Mouse (Mus musculus) MEL (cell line): Measurements from ENCODE around the gene Psmb10. TPM values are rescaled to one million over a fixed set of nuclear protein-coding genes. Genes with fewer than 3 reads are reported as not detected.

ENCODE experiments used
- DNase-seq: peaks from one replicate; pipeline ENCODE4 v3.0.0; 2011; ENCODE audit warnings: low read depth, low spot score
- H3K27ac ChIP-seq: 2 replicates; pipeline ENCODE4 v1.5.1; 2012; ENCODE audit warnings: low read depth, mild to moderate bottlenecking, control low read depth, low read length, moderate library complexity; ENCODE audit not compliant: control insufficient read depth
- H3K27me3 ChIP-seq, 2 experiments: fragments of 150-350 bp in 1 of 2; sonication (generic) in 1 of 2; 2 replicates each; pipeline ENCODE4 v1.6.1; 2012; ENCODE audit warnings: low read length in 2 of 2, mild to moderate bottlenecking in 2 of 2, improper control_type of control experiment in 1 of 2, moderate library complexity in 1 of 2; ENCODE audit not compliant: insufficient read depth in 2 of 2, control insufficient read depth in 1 of 2
- H3K36me3 ChIP-seq, 2 experiments: 2 replicates each; pipeline ENCODE4 v1.6.1; 2012 to 2014; ENCODE audit warnings: low read length in 2 of 2, improper control_type of control experiment in 1 of 2, inconsistent platforms in 1 of 2, mild to moderate bottlenecking in 1 of 2; ENCODE audit not compliant: insufficient read depth in 2 of 2, control insufficient read depth in 1 of 2
- H3K4me1 ChIP-seq, 2 experiments: fragments of 150-350 bp in 1 of 2; sonication (generic) in 1 of 2; 2 replicates each; pipeline ENCODE4 v1.6.1; 2012; ENCODE audit warnings: low read length in 2 of 2, improper control_type of control experiment in 1 of 2, mild to moderate bottlenecking in 1 of 2; ENCODE audit not compliant: insufficient read depth in 2 of 2, control insufficient read depth in 1 of 2
- H3K4me3 ChIP-seq, 2 experiments: fragments of 150-350 bp in 1 of 2; sonication (generic) in 1 of 2; 2 replicates each; pipeline ENCODE4 v1.5.1; 2012; ENCODE audit warnings: low read depth in 2 of 2, low read length in 2 of 2, mild to moderate bottlenecking in 2 of 2, moderate library complexity in 2 of 2, control low read depth in 1 of 2, improper control_type of control experiment in 1 of 2; ENCODE audit not compliant: control insufficient read depth in 1 of 2, insufficient read depth in 1 of 2
- H3K79me2 ChIP-seq: 2 replicates; pipeline ENCODE4 v1.6.1; 2012; ENCODE audit warnings: mild to moderate bottlenecking, low read length, moderate library complexity; ENCODE audit not compliant: control insufficient read depth, poor library complexity, insufficient read depth
- H3K9ac ChIP-seq: 2 replicates; pipeline ENCODE4 v1.6.1; 2012; ENCODE audit warnings: low read depth, mild to moderate bottlenecking, control low read depth, low read length, moderate library complexity; ENCODE audit not compliant: control insufficient read depth, poor library complexity, severe bottlenecking
- H3K9me3 ChIP-seq: fragments of 150-350 bp; sonication (generic); replicated peaks from 2 replicates; pipeline ENCODE4 v1.6.1; 2012; ENCODE audit warnings: mild to moderate bottlenecking, low read length, improper control_type of control experiment, moderate library complexity; ENCODE audit not compliant: insufficient read depth
- CHD1 ChIP-seq: IDR thresholded peaks from 2 replicates; pipeline ENCODE4 v1.6.1; 2012; ENCODE audit warnings: low read depth, mild to moderate bottlenecking, inconsistent platforms, low read length, improper control_type of control experiment
- CTCF ChIP-seq, 3 experiments: IDR thresholded peaks in 2 of 3; conservative IDR thresholded peaks in 1 of 3; 2 replicates each; pipeline ENCODE4 v1.5.1; 2011 to 2012; ENCODE audit warnings: low read length in 3 of 3, low read depth in 2 of 3, mild to moderate bottlenecking in 2 of 3, improper control_type of control experiment in 1 of 3, inconsistent platforms in 1 of 3, mixed read lengths in 1 of 3, moderate library complexity in 1 of 3; ENCODE audit not compliant: control insufficient read depth in 1 of 3, insufficient read depth in 1 of 3, poor library complexity in 1 of 3, severe bottlenecking in 1 of 3
- ELF1 ChIP-seq: IDR thresholded peaks from 2 replicates; pipeline ENCODE4 v1.6.1; 2014; ENCODE audit warnings: low read depth, mild to moderate bottlenecking, inconsistent platforms, low read length, improper control_type of control experiment, moderate library complexity
- EP300 ChIP-seq, 2 experiments: IDR thresholded peaks; 2 replicates each; pipeline ENCODE4 v1.6.1; 2011; ENCODE audit warnings: improper control_type of control experiment in 2 of 2, low read length in 2 of 2, low read depth in 1 of 2, mild to moderate bottlenecking in 1 of 2
- GABPA ChIP-seq: IDR thresholded peaks from 2 replicates; pipeline ENCODE4 v1.6.1; 2012; ENCODE audit warnings: low read depth, mild to moderate bottlenecking, inconsistent platforms, low read length, improper control_type of control experiment, moderate library complexity
- GATA1 ChIP-seq: IDR thresholded peaks from 2 replicates; pipeline ENCODE4 v1.6.1; 2011; ENCODE audit warnings: low read depth, low read length, improper control_type of control experiment
- HCFC1 ChIP-seq: IDR thresholded peaks from 2 replicates; pipeline ENCODE4 v1.6.1; 2012; ENCODE audit warnings: low read depth, mild to moderate bottlenecking, inconsistent platforms, low read length, improper control_type of control experiment, moderate library complexity
- JUND ChIP-seq: IDR thresholded peaks from 2 replicates; pipeline ENCODE4 v1.6.1; 2011; ENCODE audit warnings: low read depth, mild to moderate bottlenecking, improper control_type of control experiment, low read length
- KAT2A ChIP-seq: conservative IDR thresholded peaks from 2 replicates; pipeline ENCODE4 v1.6.1; 2012; ENCODE audit warnings: low read depth, low read length, improper control_type of control experiment, inconsistent platforms
- MAFK ChIP-seq: IDR thresholded peaks from 2 replicates; pipeline ENCODE4 v1.6.1; 2011; ENCODE audit warnings: low read depth, mild to moderate bottlenecking, low read length, improper control_type of control experiment, borderline replicate concordance
- MAX ChIP-seq: IDR thresholded peaks from 2 replicates; pipeline ENCODE4 v1.6.1; 2011; ENCODE audit warnings: low read length, improper control_type of control experiment
- MEF2A ChIP-seq: IDR thresholded peaks from 2 replicates; pipeline ENCODE4 v1.6.1; 2014; ENCODE audit warnings: low read depth, mild to moderate bottlenecking, inconsistent platforms, low read length, improper control_type of control experiment; ENCODE audit not compliant: poor library complexity, insufficient replicate concordance, severe bottlenecking; ENCODE audit errors: extremely low read depth
- NELFE ChIP-seq: IDR thresholded peaks from 2 replicates; pipeline ENCODE4 v1.6.1; 2011; ENCODE audit warnings: low read depth, low read length, improper control_type of control experiment
- NRF1 ChIP-seq: IDR thresholded peaks from 2 replicates; pipeline ENCODE4 v1.6.1; 2014; ENCODE audit warnings: low read depth, mild to moderate bottlenecking, inconsistent platforms, low read length, improper control_type of control experiment, moderate library complexity; ENCODE audit not compliant: poor library complexity, insufficient read depth, severe bottlenecking
- POLR2AphosphoS5 ChIP-seq: IDR thresholded peaks from 2 replicates; pipeline ENCODE4 v1.6.1; 2012; ENCODE audit warnings: low read depth, borderline replicate concordance, mild to moderate bottlenecking, inconsistent platforms, low read length, moderate library complexity, mixed read lengths
- RAD21 ChIP-seq: IDR thresholded peaks from 2 replicates; pipeline ENCODE4 v1.6.1; 2011; ENCODE audit warnings: mild to moderate bottlenecking, low read depth, low read length, improper control_type of control experiment
- RCOR1 ChIP-seq: IDR thresholded peaks from 2 replicates; pipeline ENCODE4 v1.6.1; 2012; ENCODE audit warnings: low read depth, mild to moderate bottlenecking, inconsistent platforms, low read length, improper control_type of control experiment
- SIN3A ChIP-seq: IDR thresholded peaks from 2 replicates; pipeline ENCODE4 v1.6.1; 2012; ENCODE audit warnings: low read length, improper control_type of control experiment, inconsistent platforms
- SMC3 ChIP-seq: IDR thresholded peaks from 2 replicates; pipeline ENCODE4 v1.6.1; 2011; ENCODE audit warnings: low read depth, low read length, improper control_type of control experiment
- TBP ChIP-seq: IDR thresholded peaks from 2 replicates; pipeline ENCODE4 v1.8.0; 2011; ENCODE audit warnings: low read depth, low read length, improper control_type of control experiment
- TCF12 ChIP-seq: IDR thresholded peaks from 2 replicates; pipeline ENCODE4 v1.6.1; 2014; ENCODE audit warnings: low read depth, mild to moderate bottlenecking, inconsistent platforms, low read length, improper control_type of control experiment, moderate library complexity
- UBTF ChIP-seq: IDR thresholded peaks from 2 replicates; pipeline ENCODE4 v1.6.1; 2012; ENCODE audit warnings: low read depth, mild to moderate bottlenecking, inconsistent platforms, low read length, improper control_type of control experiment, moderate library complexity, borderline replicate concordance; ENCODE audit not compliant: insufficient read depth
- USF1 ChIP-seq: IDR thresholded peaks from 2 replicates; pipeline ENCODE4 v1.6.1; 2014; ENCODE audit warnings: low read depth, mild to moderate bottlenecking, inconsistent platforms, low read length, improper control_type of control experiment, moderate library complexity
- ZKSCAN1 ChIP-seq: IDR thresholded peaks from 2 replicates; pipeline ENCODE4 v1.6.1; 2012; ENCODE audit warnings: low read depth, mild to moderate bottlenecking, inconsistent platforms, low read length, improper control_type of control experiment, moderate library complexity
- ZMIZ1 ChIP-seq: IDR thresholded peaks from 2 replicates; pipeline ENCODE4 v1.6.1; 2012; ENCODE audit warnings: low read depth, mild to moderate bottlenecking, inconsistent platforms, low read length, improper control_type of control experiment, moderate library complexity
- ZNF384 ChIP-seq: IDR thresholded peaks from 2 replicates; pipeline ENCODE4 v1.6.1; 2012; ENCODE audit warnings: low read depth, mild to moderate bottlenecking, inconsistent platforms, low read length, improper control_type of control experiment
- polyA plus RNA-seq, 2 experiments: library from polyadenylated mRNA; stranded (reverse) in 1 of 2; unstranded in 1 of 2; fragments of >175 nt in 1 of 2; fragments of >200 nt in 1 of 2; gene quantifications; 2 replicates each; pipeline versions ENCODE4 v1.2.1 to v1.2.4; 2012; ENCODE audit warnings: low replicate concordance in 2 of 2, low read depth in 1 of 2; ENCODE audit not compliant: insufficient read length in 2 of 2, insufficient read depth in 1 of 2, missing spikeins in 1 of 2
- total RNA-seq: library from RNA; depleted of rRNA; stranded (reverse); fragments of 300-350 nt; gene quantifications from 2 replicates; pipeline ENCODE4 v1.2.3, GENCODE M21; 2012

Psmb10 gene
- total and polyA plus RNA-seq, 3 experiments, result 193 to 275 TPM; not detected in 1

GRCm38 (mm10) chr8:105892432-105892831, 45.8 kb downstream of the Psmb10 start:
- Histone ChIP-seq H3K27ac (no peak overlapping the region), H3K27me3 (no peaks in the 10 kb centered on the region), H3K4me3 (no peak overlapping the region), H3K36me3 (peaks cover 0 to 1% of the 10 kb centered on the region in 2 experiments; a peak in 2 of 4 replicates)
- peak; percentile 44 for DNase-seq
- TF ChIP-seq RAD21, result peak; percentile 49
- no peak for TF ChIP-seq CHD1
- TF ChIP-seq ELF1, result no peak
- peak; percentile 50 to 69 (median 68) for TF ChIP-seq CTCF (IDR thresholded peaks at IDR 0.05 in 2 of 3, conservative IDR thresholded peaks at IDR 0.05 in 1 of 3; ENCODE audit: control insufficient read depth in 1 of 3, insufficient read depth in 1 of 3, low read depth in 2 of 3, low read length in 3 of 3, poor library complexity in 1 of 3, severe bottlenecking in 1 of 3)
- no peak for TF ChIP-seq JUND
- no peak for TF ChIP-seq POLR2AphosphoS5
- TF ChIP-seq RCOR1, result no peak
- TF ChIP-seq NRF1, result no peak
- no peak for TF ChIP-seq USF1
- no peak for TF ChIP-seq MAFK
- TF ChIP-seq SMC3, result peak; percentile 72
- no peak for TF ChIP-seq SIN3A
- TF ChIP-seq, all 39 proteins: peak for 3
- Histone ChIP-seq H3K79me2 (no peaks in the 10 kb centered on the region), H3K9me3 (no peaks in the 10 kb centered on the region), H3K9ac (no peak overlapping the region), H3K4me1 (no peaks in the 10 kb centered on the region)

GRCm38 (mm10) chr8:105890870-105891269, 47.4 kb downstream of the Psmb10 start:
- Histone ChIP-seq H3K27me3 (no peaks in the 10 kb centered on the region), H3K4me1 (no peaks in the 10 kb centered on the region), H3K36me3 (peaks cover 0 to 9% of the 10 kb centered on the region in 2 experiments; a peak in 2 of 4 replicates), H3K79me2 (no peaks in the 10 kb centered on the region), H3K9ac (no peak overlapping the region), H3K4me3 (no peak overlapping the region), H3K9me3 (no peaks in the 10 kb centered on the region), H3K27ac (no peak overlapping the region)
- no peak for DNase-seq
- TF ChIP-seq MAX (no peak), ZKSCAN1 (no peak), EP300 (IDR thresholded peaks at IDR 0.05; ENCODE audit: low read depth in 1 of 2, low read length in 2 of 2) (no peak), POLR2AphosphoS5 (no peak), ZMIZ1 (no peak), RAD21 (no peak), ZNF384 (no peak), GABPA (no peak), MEF2A (no peak), KAT2A (no peak), JUND (no peak), HCFC1 (no peak), TCF12 (no peak), RCOR1 (no peak), TBP (no peak), UBTF (no peak), NELFE (no peak), GATA1 (no peak)
